ENCODE assay signal across 12 mouse cellular contexts in the genomic region with DNA sequence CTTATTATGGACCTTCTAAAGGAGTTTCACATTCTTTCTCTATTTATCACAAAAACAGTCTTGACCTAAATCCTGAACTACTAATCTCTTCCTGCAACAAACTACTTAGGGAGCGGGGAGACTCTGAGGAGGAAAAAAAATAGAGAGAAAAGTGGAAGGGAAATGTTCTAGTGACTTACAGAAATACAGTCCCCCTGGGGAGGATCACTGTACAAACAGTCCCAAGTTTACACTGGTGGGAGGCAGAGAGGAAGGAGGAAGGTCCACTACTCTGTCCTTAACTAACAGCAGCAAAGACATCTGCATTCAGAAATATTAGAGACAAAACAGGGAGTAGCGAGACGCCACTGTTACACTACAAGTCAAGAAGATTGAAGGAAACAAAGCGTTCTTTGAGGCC. TPM values are rescaled to one million over a fixed set of nuclear protein-coding genes. Genes with fewer than 3 reads are reported as not detected.
DNase-seq lines count a peak whose midpoint lies in the region; ATAC-seq and TF ChIP-seq lines count a peak whose summit lies in the region.
"Had no signal": no experiment of that assay in that cellular context is flagged by ENCODE, and none has a peak within 500 bp of the region (broad histone marks: within the 10 kb centered on the region; RNA-seq: fewer than 3 reads in every experiment).

No protein-coding gene starts in this region.

- no peaks in the 10 kb centered on the region for H3K9me3 ChIP-seq in forebrain, embryonic 16.5 days (ENCODE audit: control insufficient read depth, low read length)
- no peaks in the 10 kb centered on the region for H3K9me3 ChIP-seq in forebrain, embryonic 11.5 days (ENCODE audit: control insufficient read depth, low read length)
- H3K9me3 ChIP-seq in hindbrain, embryonic 13.5 days, result no peaks in the 10 kb centered on the region
- H3K9me3 ChIP-seq in hindbrain, embryonic 16.5 days (ENCODE audit: control insufficient read depth, low read length), result no peaks in the 10 kb centered on the region
- no peaks in the 10 kb centered on the region for H3K9me3 ChIP-seq in midbrain, postnatal 0 days (ENCODE audit: low read length)
- no peaks in the 10 kb centered on the region for H3K9me3 ChIP-seq in midbrain, embryonic 11.5 days (ENCODE audit: control insufficient read depth, low read length)
- no peaks in the 10 kb centered on the region for H3K9me3 ChIP-seq in stomach, embryonic 15.5 days

- no peak overlapping the region for H3K27ac ChIP-seq in forebrain, embryonic 16.5 days (ENCODE audit: low read length)
- H3K27ac ChIP-seq in forebrain, embryonic 11.5 days (ENCODE audit: low read depth, low read length), result no peak overlapping the region
- peak overlapping the region; percentile 55 for H3K27ac ChIP-seq in hindbrain, embryonic 13.5 days
- no peak overlapping the region for H3K27ac ChIP-seq in hindbrain, embryonic 16.5 days (ENCODE audit: low read depth, low read length)
- peak overlapping the region; percentile 59; the same call in 1 of the 2 replicates for H3K27ac ChIP-seq in midbrain, postnatal 0 days (ENCODE audit: low read depth, low read length)
- no peak overlapping the region for H3K27ac ChIP-seq in midbrain, embryonic 11.5 days (ENCODE audit: low read depth, low read length)
- peak overlapping the region; percentile 1; the same call in 1 of the 2 replicates for H3K27ac ChIP-seq in stomach, embryonic 15.5 days

- no peak overlapping the region for H3K4me2 ChIP-seq in forebrain, embryonic 16.5 days (ENCODE audit: low read length)
- no peak overlapping the region for H3K4me2 ChIP-seq in forebrain, embryonic 11.5 days (ENCODE audit: low read depth, low read length, severe bottlenecking)
- H3K4me2 ChIP-seq in hindbrain, embryonic 13.5 days, result no peak overlapping the region
- H3K4me2 ChIP-seq in hindbrain, embryonic 16.5 days (ENCODE audit: low read length), result no peak overlapping the region
- no peak overlapping the region for H3K4me2 ChIP-seq in midbrain, postnatal 0 days (ENCODE audit: low read depth, low read length, poor library complexity, severe bottlenecking)
- H3K4me2 ChIP-seq in midbrain, embryonic 11.5 days, result no peak overlapping the region
- no peak overlapping the region; the same call in 1 of the 2 replicates for H3K4me2 ChIP-seq in stomach, embryonic 15.5 days

- H3K4me1 ChIP-seq in forebrain, embryonic 16.5 days (replicated peaks; ENCODE audit: control insufficient read depth, insufficient read depth, low read length), result peaks cover 7% of the 10 kb centered on the region
- H3K4me1 ChIP-seq in forebrain, embryonic 11.5 days (replicated peaks; ENCODE audit: control insufficient read depth, insufficient read depth, low read length), result 0 out of 2 replicates have a peak, but pooled peaks cover 5% of the 10 kb centered on the region
- peaks cover 23% of the 10 kb centered on the region for H3K4me1 ChIP-seq in hindbrain, embryonic 13.5 days (replicated peaks)
- H3K4me1 ChIP-seq in hindbrain, embryonic 16.5 days (ENCODE audit: control insufficient read depth, insufficient read depth, low read depth, low read length), result no peaks in the 10 kb centered on the region; the same call in 1 of the 2 replicates
- no peaks in the 10 kb centered on the region; the same call in none of the 2 replicates for H3K4me1 ChIP-seq in midbrain, postnatal 0 days (ENCODE audit: insufficient read depth, low read length)
- peaks cover 9% of the 10 kb centered on the region for H3K4me1 ChIP-seq in midbrain, embryonic 11.5 days (ENCODE audit: control insufficient read depth, insufficient read depth, low read length)
- peaks cover 7% of the 10 kb centered on the region; the same call in 1 of the 2 replicates for H3K4me1 ChIP-seq in stomach, embryonic 15.5 days

- DNase-seq in forebrain, embryonic 11.5 days (ENCODE audit: low spot score), result no peak
- no peak for DNase-seq in midbrain, postnatal 0 days (ENCODE audit: low spot score)
- DNase-seq in midbrain, embryonic 11.5 days (ENCODE audit: low spot score, missing footprints), result no peak
- no peak for DNase-seq in MN1 (ENCODE audit: low spot score)
- DNase-seq: cerebellum, postnatal 14 days; gastrocnemius, postnatal 14 days; right cerebral cortex, postnatal 4 days had no signal

- TF ChIP-seq CTCF in midbrain, postnatal 0 days (IDR thresholded peaks at IDR 0.05), result no peak

- H3K9ac ChIP-seq in forebrain, embryonic 16.5 days (replicated peaks; ENCODE audit: low read depth, low read length), result no peak overlapping the region
- H3K9ac ChIP-seq in forebrain, embryonic 11.5 days (ENCODE audit: low read length), result no peak overlapping the region
- H3K9ac ChIP-seq in hindbrain, embryonic 13.5 days, result no peak overlapping the region
- H3K9ac ChIP-seq in hindbrain, embryonic 16.5 days (ENCODE audit: low read depth, low read length), result no peak overlapping the region
- H3K9ac ChIP-seq in midbrain, postnatal 0 days (replicated peaks; ENCODE audit: low read length, poor library complexity, severe bottlenecking), result no peak overlapping the region
- no peak overlapping the region for H3K9ac ChIP-seq in midbrain, embryonic 11.5 days (ENCODE audit: low read length)
- H3K9ac ChIP-seq in stomach, embryonic 15.5 days, result no peak overlapping the region

- no peak overlapping the region for H3K4me3 ChIP-seq in forebrain, embryonic 16.5 days (replicated peaks; ENCODE audit: low read length)
- H3K4me3 ChIP-seq in forebrain, embryonic 11.5 days (ENCODE audit: low read depth, low read length), result no peak overlapping the region
- H3K4me3 ChIP-seq in hindbrain, embryonic 13.5 days, result no peak overlapping the region
- no peak overlapping the region for H3K4me3 ChIP-seq in hindbrain, embryonic 16.5 days (ENCODE audit: low read length)
- no peak overlapping the region for H3K4me3 ChIP-seq in midbrain, postnatal 0 days (ENCODE audit: low read depth, low read length)
- no peak overlapping the region for H3K4me3 ChIP-seq in midbrain, embryonic 11.5 days (ENCODE audit: low read depth, low read length)
- no peak overlapping the region for H3K4me3 ChIP-seq in stomach, embryonic 15.5 days (replicated peaks)

- 32% methylated on average over 4 of the region's 4 CpGs for WGBS in forebrain, embryonic 16.5 days
- 57% methylated on average over 4 of the region's 4 CpGs for WGBS in forebrain, embryonic 11.5 days
- WGBS in hindbrain, embryonic 13.5 days, result 51% methylated on average over 4 of the region's 4 CpGs
- WGBS in hindbrain, embryonic 16.5 days, result 47% methylated on average over 4 of the region's 4 CpGs
- 33% methylated on average over 4 of the region's 4 CpGs for WGBS in midbrain, postnatal 0 days
- WGBS in midbrain, embryonic 11.5 days, result 54% methylated on average over 4 of the region's 4 CpGs
- 28% methylated on average over 4 of the region's 4 CpGs for WGBS in stomach, embryonic 15.5 days

- 0 out of 2 replicates have a peak, but pooled peaks have one; percentile 3 for ATAC-seq in forebrain, embryonic 16.5 days
- ATAC-seq in forebrain, embryonic 11.5 days (replicated peaks; ENCODE audit: low FRiP score), result no peak
- ATAC-seq in hindbrain, embryonic 13.5 days (ENCODE audit: low FRiP score), result no peak
- ATAC-seq in hindbrain, embryonic 16.5 days, result no peak
- ATAC-seq in midbrain, postnatal 0 days (ENCODE audit: low FRiP score), result no peak
- ATAC-seq in midbrain, embryonic 11.5 days (ENCODE audit: low FRiP score), result no peak
- ATAC-seq in stomach, embryonic 15.5 days (ENCODE audit: insufficient read depth, low FRiP score, low read depth), result no peak
- ATAC-seq: activated CD4-positive, CD25-positive, alpha-beta regulatory T cell, adult 4 months had no signal

- H3K27me3 ChIP-seq in forebrain, embryonic 16.5 days (replicated peaks; ENCODE audit: control insufficient read depth, insufficient read depth, low read length), result no peaks in the 10 kb centered on the region
- no peaks in the 10 kb centered on the region for H3K27me3 ChIP-seq in forebrain, embryonic 11.5 days (ENCODE audit: control insufficient read depth, insufficient read depth, low read length)
- no peaks in the 10 kb centered on the region for H3K27me3 ChIP-seq in hindbrain, embryonic 13.5 days
- no peaks in the 10 kb centered on the region for H3K27me3 ChIP-seq in hindbrain, embryonic 16.5 days (replicated peaks; ENCODE audit: control insufficient read depth, insufficient read depth, low read length)
- H3K27me3 ChIP-seq in midbrain, postnatal 0 days (ENCODE audit: insufficient read depth, low read length), result no peaks in the 10 kb centered on the region
- no peaks in the 10 kb centered on the region for H3K27me3 ChIP-seq in midbrain, embryonic 11.5 days (ENCODE audit: control insufficient read depth, insufficient read depth, low read length)
- H3K27me3 ChIP-seq in stomach, embryonic 15.5 days (replicated peaks), result no peaks in the 10 kb centered on the region

- no peaks in the 10 kb centered on the region for H3K36me3 ChIP-seq in forebrain, embryonic 16.5 days (ENCODE audit: control insufficient read depth, insufficient read depth)
- H3K36me3 ChIP-seq in forebrain, embryonic 11.5 days (ENCODE audit: control insufficient read depth, insufficient read depth, low read length), result no peaks in the 10 kb centered on the region
- H3K36me3 ChIP-seq in hindbrain, embryonic 13.5 days, result no peaks in the 10 kb centered on the region
- H3K36me3 ChIP-seq in hindbrain, embryonic 16.5 days (ENCODE audit: control insufficient read depth, insufficient read depth, low read length), result no peaks in the 10 kb centered on the region
- H3K36me3 ChIP-seq in midbrain, postnatal 0 days (ENCODE audit: insufficient read depth, low read length), result no peaks in the 10 kb centered on the region
- H3K36me3 ChIP-seq in midbrain, embryonic 11.5 days (ENCODE audit: control insufficient read depth, insufficient read depth, low read length), result no peaks in the 10 kb centered on the region
- no peaks in the 10 kb centered on the region for H3K36me3 ChIP-seq in stomach, embryonic 15.5 days

RNA-seq across cellular contexts. Expression of a gene that starts 59.0 kb away (rescaled TPM):
- polyA plus RNA-seq in forebrain, embryonic 16.5 days (2015; fragmentation: Nextera tagmentation; extraction: Ambion mirVana), result 24.0 and 28.2 TPM in 2 replicates
- 19.1 and 19.3 TPM in 2 replicates for polyA plus RNA-seq in forebrain, embryonic 11.5 days (2014; fragmentation: Nextera tagmentation; extraction: Ambion mirVana)
- polyA plus RNA-seq in hindbrain, embryonic 13.5 days (2015; fragmentation: Nextera tagmentation; extraction: Ambion mirVana), result 20.9 and 21.1 TPM in 2 replicates
- polyA plus RNA-seq in hindbrain, embryonic 16.5 days (2015; fragmentation: Nextera tagmentation; extraction: Ambion mirVana), result 19.5 TPM in 2 replicates
- 51.6 and 68.9 TPM in 2 replicates for total RNA-seq in midbrain, postnatal 0 days (2014; rRNA removed)
- 13.2 and 16.7 TPM in 2 replicates for polyA plus RNA-seq in midbrain, postnatal 0 days (2015; fragmentation: Nextera tagmentation; extraction: Ambion mirVana)
- polyA plus RNA-seq in midbrain, embryonic 11.5 days (2014; fragmentation: Nextera tagmentation; extraction: Ambion mirVana), result 10.1 and 14.0 TPM in 2 replicates
- polyA plus RNA-seq in stomach, embryonic 15.5 days (2015; fragmentation: Nextera tagmentation; extraction: Ambion mirVana), result 11.2 and 11.8 TPM in 2 replicates

Comparison
In these comparisons a context has a peak if more than half of its experiments do, and no peak if none do; other contexts are left out.
1. H3K27ac ChIP-seq: peak in hindbrain, embryonic 13.5 days (single experiment), midbrain, postnatal 0 days (single experiment) and stomach, embryonic 15.5 days (single experiment); none in forebrain, embryonic 16.5 days (single experiment), forebrain, embryonic 11.5 days (single experiment), hindbrain, embryonic 16.5 days (single experiment) and midbrain, embryonic 11.5 days (single experiment).